In genomic region chr12:103123861-103124260, GRCm38 (mm10) we compare ENCODE assay signal across 26 mouse cellular contexts.
A peak's percentile ranks its signal among the peaks of the same experiment; 100 is the strongest.
DNase-seq lines count a peak whose midpoint lies in the region; ATAC-seq and TF ChIP-seq lines count a peak whose summit lies in the region.
"Had no signal": no experiment of that assay in that cellular context is flagged by ENCODE, and none has a peak within 500 bp of the region (broad histone marks: within the 10 kb centered on the region; RNA-seq: fewer than 3 reads in every experiment).

No protein-coding gene starts in this region.

- no peaks in the 10 kb centered on the region for H3K36me3 ChIP-seq in ES-E14 (ENCODE audit: control insufficient read depth, insufficient read depth, low read length, poor library complexity, severe bottlenecking)
- H3K36me3 ChIP-seq in hindbrain, embryonic 12.5 days: 0 out of 2 replicates have a peak, but pooled peaks cover 6% of the 10 kb centered on the region
- H3K36me3 ChIP-seq: G1E had no signal

- H3K4me1 ChIP-seq in ES-E14 (ENCODE audit: control insufficient read depth in 2 of 2, insufficient read depth in 2 of 2, low read length in 2 of 2, poor library complexity in 1 of 2): no peaks in the 10 kb centered on the region
- H3K4me1 ChIP-seq in hindbrain, embryonic 12.5 days: no peaks in the 10 kb centered on the region

- DNase-seq in ES-CJ7 (ENCODE audit: low read depth, low spot score) (peak; percentile 18), ES-E14 (ENCODE audit: low read depth, low spot score) (peak; percentile 22), R1 (ENCODE audit: low read depth, low spot score) (peak; percentile 82), ZHBTc4 (ENCODE audit: low read depth, low spot score) (peak; percentile 61)
- no peak for DNase-seq in lung, postnatal 36 days
- no peak for DNase-seq in urinary bladder, postnatal 36 days (ENCODE audit: low spot score in 2 of 2)
- DNase-seq: adrenal gland, adult 2 months; adrenal gland, adult 8-10 months; adrenal gland, postnatal 10 days; adrenal gland, postnatal 14 days; adrenal gland, postnatal 25 days; adrenal gland, postnatal 36 days; B cell, adult 2 months; cerebellum, adult 11 months; cerebellum, adult 11-12 months; cerebellum, adult 18-20 months; cerebellum, adult 2 months; cerebellum, adult 8-10 months; cerebellum, adult 9-10 months had no signal

- no peak overlapping the region for H3K9ac ChIP-seq in ES-E14 (ENCODE audit: insufficient read depth, low read depth, low read length, poor library complexity, severe bottlenecking)
- H3K9ac ChIP-seq in hindbrain, embryonic 12.5 days: no peak overlapping the region

- no peaks in the 10 kb centered on the region for H3K27me3 ChIP-seq in hindbrain, embryonic 12.5 days
- H3K27me3 ChIP-seq: CH12.LX had no signal

- no peak overlapping the region for H3K4me3 ChIP-seq in ES-E14 (ENCODE audit: insufficient read depth in 1 of 2, low read depth in 1 of 2, low read length in 2 of 2, poor library complexity in 1 of 2, severe bottlenecking in 1 of 2)
- H3K4me3 ChIP-seq in hindbrain, embryonic 12.5 days: no peak overlapping the region

- H3K9me3 ChIP-seq in ES-E14 (ENCODE audit: control insufficient read depth, insufficient read depth, low read depth, low read length): no peaks in the 10 kb centered on the region
- no peaks in the 10 kb centered on the region for H3K9me3 ChIP-seq in hindbrain, embryonic 12.5 days (replicated peaks)

- H3K4me2 ChIP-seq in hindbrain, embryonic 12.5 days (replicated peaks): no peak overlapping the region

- WGBS in hindbrain, embryonic 12.5 days: 43% methylated on average over 1 of the region's 1 CpGs

- no peak for ATAC-seq in megakaryocyte, adult 5-6 weeks (ENCODE audit: poor library complexity, severe bottlenecking)
- no peak for ATAC-seq in hindbrain, embryonic 12.5 days (ENCODE audit: low FRiP score)
- ATAC-seq: activated CD4-positive, CD25-positive, alpha-beta regulatory T cell, adult 4 months; CD4-positive, CD25-positive, alpha-beta regulatory T cell, adult 4 months; Patski had no signal

- in situ Hi-C loops in ES-E14 (cut with MboI; ENCODE audit: low sequenced_read_pairs in 2 of 2, unreplicated experiment in 2 of 2): no loop called here

- H3K27ac ChIP-seq in ES-E14 (ENCODE audit: insufficient read depth, low read depth, low read length, poor library complexity, severe bottlenecking): no peak overlapping the region
- no peak overlapping the region for H3K27ac ChIP-seq in hindbrain, embryonic 12.5 days

TF ChIP-seq in ES-E14, 5 proteins besides CTCF, POLR2A, EP300 and RAD21:
- TF ChIP-seq ZNF384 (IDR thresholded peaks at IDR 0.05; ENCODE audit: low read depth, low read length) (no peak), HCFC1 (IDR thresholded peaks at IDR 0.05; ENCODE audit: borderline replicate concordance, insufficient read depth, low read length) (no peak), CHD2 (IDR thresholded peaks at IDR 0.05; ENCODE audit: low read depth, low read length) (no peak), ZC3H11A (IDR thresholded peaks at IDR 0.05; ENCODE audit: borderline replicate concordance, low read depth, low read length) (no peak), MAFK (IDR thresholded peaks at IDR 0.05; ENCODE audit: insufficient read depth, low read depth, low read length) (no peak)

Comparison
In these comparisons a context has a peak if more than half of its experiments do, and no peak if none do; other contexts are left out.
1. DNase-seq: peak in ES-CJ7 (single experiment), ES-E14 (single experiment), R1 (single experiment) and ZHBTc4 (single experiment); none in lung, postnatal 36 days (single experiment) and urinary bladder, postnatal 36 days (0 of 2).